Mouse (Mus musculus) adrenal gland, postnatal 4 days (tissue): ENCODE data around the gene Actg2. TPM values are rescaled to one million over a fixed set of nuclear protein-coding genes. Genes with fewer than 3 reads are reported as not detected.

Experiments
- DNase-seq, 2 experiments: peaks; one replicate each; pipeline ENCODE4 v3.0.0; 2021 to 2022; ENCODE audit warnings: low spot score in 2 of 2, mixed read lengths in 2 of 2
- total RNA-seq, 2 experiments: library from RNA; stranded (reverse); gene quantifications; 2 replicates each; pipeline ENCODE4 v1.2.3; 2021

The Actg2 gene
- total RNA-seq, 2 experiments from 2014 or later, result 3.1 to 4.3 TPM

DNA sequence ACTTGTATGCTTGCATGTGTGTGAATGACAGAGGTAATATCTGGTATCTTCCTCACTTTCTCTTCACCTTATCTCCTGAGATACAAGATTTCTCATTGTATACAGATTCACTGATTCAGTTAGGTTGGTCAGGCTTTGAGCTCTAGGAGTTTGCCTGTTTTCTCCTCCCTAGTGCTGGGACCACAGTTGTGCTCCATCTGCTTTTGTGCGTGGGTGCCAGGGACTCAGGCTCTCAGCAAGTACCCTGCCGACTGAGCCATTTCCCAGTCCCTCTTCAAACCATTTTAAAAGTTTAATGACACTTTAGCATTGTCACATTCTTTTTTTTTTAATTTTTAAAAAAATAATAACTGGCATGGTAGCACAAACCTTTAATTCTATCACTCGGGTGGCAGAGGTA, 20.9 kb downstream of the Actg2 start:
- DNase-seq, result no peak

DNA sequence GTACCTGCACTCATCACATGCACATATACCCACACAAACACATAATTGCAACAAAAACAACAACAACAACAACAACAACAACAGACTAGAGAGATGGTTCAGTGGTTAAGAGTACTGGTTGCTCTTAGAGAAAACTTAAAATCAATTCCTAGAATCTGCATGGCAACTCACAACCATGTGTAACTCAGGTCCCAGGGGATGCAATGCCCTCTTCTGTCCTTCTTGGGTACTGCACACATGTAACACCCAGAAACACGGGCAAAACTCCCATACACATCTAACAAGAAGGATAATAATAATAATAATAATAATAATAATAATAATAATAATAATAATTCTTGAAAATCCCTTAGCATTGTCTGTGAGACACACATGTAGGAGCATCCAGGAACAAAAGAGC, 23.6 kb downstream of the Actg2 start:
- peak in 1 of 2 experiments; percentile 24 for DNase-seq

DNA sequence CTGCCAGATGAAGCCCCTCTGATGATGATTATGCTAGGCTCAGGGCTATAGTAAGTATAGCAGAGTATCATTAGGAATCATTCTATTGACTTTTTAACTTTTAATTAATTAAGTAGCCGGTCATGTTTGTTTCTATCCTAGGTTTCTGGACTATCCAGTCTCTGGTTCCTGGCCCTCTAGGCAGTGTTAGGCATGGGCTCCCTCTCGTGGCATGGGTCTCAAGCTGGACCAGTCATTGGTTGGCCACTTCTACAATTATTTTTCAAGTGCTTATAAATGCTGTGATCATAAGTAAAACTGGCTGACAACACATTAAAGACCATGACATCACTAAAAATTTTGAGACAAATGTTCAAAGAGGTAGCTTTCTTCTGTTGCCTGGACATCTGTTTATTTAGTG, 25.9 kb downstream of the Actg2 start:
- DNase-seq, result no peak

DNA sequence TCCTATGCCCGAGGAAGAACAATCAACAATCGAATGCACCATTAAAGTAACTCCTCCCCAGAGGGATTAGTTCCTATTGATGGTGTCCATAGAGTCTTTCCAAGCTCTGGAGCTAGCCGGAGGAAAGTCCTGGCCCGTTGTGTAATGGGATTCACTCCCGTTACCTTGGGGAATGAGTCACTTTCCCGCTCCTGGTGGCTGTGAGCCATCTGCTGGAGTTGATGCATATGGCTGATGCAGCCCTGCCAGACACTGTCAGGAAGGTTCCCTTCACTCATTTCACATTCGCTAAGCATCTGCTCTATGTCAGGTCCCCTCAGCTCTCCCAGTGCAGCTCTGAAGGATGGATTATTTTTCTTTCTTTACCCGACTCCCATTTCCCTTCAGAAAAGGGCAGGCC, 26.6 kb downstream of the Actg2 start:
- DNase-seq, result peak in 1 of 2 experiments; percentile 28

DNA sequence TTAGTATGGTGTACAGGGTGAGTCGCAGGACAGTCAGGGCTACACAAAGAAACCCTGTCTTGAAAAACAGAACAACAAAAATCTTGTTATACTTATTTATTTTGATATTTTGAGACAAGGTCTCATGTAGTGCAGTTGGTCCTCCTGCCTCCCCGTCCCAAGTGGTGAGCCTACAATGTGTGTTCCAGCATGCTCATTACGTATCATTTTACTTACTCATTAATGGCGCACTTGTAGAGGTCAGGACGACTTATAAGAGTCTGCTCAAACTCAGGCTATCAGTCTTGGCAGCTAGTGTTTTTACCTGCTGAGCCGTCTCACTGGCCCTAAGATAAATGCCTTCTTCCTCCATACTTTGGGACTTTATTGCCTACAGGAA, 28.9 kb downstream of the Actg2 start:
- no peak for DNase-seq

DNA sequence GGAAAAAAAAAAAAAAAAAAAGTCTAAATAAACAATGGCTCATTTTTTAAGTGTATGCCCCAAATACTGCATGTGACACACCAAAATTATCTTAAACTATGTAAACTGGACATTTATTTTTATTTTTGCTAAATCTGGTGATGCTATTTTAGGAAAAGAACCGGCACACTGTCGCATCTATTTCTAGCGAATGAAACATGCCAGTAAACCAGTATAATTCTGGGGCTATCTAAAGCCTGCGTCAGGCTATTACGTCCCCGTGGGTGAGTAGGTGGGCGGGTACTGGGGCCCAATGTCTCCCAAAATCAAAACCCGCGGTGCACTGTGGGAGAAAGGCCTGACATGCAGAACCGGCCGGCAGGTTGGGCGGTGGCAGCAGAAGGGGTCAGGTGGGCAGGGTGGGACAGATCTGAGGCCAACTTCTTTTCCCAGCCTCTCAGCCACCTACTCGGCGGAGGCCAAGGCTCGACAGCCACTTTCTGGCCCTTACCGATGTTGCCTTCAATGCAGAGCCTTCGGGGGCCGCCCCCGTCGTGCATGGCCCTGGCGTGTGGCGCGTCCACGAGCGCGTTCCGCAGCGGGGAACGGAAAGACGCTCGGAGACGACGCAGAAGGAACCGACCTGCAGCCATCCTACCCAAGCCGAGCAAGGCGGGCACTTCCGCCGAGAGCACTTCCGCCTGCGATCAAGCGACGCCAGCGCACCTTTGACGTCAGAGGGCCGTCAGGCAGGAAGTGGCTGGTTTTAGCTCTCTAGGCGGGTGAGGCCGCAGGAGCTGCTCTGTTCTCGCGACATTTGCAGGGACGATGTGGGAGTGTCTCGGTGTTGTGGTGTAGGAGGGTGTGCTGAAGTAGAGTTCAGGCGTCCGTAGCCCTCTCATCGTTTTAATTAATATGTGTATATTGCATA, 29.6 kb downstream of the Actg2 start, which contains the start of gene Dguok:
Gene Dguok, minus strand, starts transcription at position 712 of the 910 bp plus-strand sequence.
- peak; percentile 81 to 90 for DNase-seq

DNA sequence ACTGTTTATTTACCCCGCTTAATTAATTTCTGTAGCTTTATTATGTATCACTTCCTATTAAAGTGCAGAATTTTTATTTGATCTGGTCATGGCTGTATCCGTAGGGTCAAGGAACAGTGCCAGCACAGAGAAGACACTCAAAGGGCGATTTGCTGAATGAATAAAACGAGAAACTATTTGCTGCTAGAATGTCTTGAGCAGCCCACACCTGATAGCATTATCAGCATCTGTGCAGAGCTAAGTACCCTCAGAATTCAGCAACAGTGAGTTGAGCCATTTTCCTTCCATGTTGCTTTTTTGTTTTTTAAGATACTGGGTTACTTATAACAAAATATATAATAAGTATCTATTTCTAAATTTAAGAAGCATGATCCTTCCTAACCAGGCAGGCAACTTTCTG, 30.5 kb downstream of the Actg2 start:
- no peak for DNase-seq

DNA sequence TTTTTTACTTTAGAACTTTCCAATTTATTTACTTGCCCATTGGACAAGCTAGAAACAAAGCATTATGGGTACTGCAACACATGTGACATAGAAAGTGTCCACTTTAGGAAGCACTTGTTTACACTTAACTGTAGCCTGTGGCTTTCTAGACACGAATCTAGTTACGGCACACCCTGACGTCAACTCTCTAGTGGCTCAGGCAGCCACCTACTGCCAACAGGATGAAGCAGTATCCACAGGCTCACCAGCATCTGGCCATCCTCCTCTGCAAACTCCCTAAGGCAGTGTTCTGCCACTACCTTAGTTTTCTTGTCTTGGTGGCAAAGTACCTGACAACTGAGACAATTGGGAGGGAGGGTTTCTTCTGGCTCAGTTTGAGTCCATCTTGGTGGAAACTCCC, 32.7 kb downstream of the Actg2 start:
- DNase-seq, result no peak

DNA sequence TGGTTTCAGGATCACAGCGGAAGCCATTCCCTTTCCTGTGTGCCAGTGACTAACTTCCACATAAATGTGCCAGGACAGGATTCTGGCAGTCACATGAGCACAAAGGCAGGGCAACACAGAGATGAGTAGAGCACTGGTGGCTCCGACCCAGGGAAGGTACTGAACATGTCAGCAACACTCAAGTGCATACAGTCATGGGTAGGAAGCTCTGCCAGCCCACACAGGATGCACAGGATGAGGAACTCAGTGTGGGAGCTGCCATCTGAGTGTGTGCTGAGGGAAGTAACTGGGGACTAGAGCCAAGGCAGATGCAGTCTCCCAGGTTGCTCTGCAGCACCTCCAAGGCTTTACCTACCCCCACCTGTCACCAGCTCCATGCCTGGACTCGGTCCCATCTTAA, 33.4 kb downstream of the Actg2 start:
- DNase-seq, result no peak

DNA sequence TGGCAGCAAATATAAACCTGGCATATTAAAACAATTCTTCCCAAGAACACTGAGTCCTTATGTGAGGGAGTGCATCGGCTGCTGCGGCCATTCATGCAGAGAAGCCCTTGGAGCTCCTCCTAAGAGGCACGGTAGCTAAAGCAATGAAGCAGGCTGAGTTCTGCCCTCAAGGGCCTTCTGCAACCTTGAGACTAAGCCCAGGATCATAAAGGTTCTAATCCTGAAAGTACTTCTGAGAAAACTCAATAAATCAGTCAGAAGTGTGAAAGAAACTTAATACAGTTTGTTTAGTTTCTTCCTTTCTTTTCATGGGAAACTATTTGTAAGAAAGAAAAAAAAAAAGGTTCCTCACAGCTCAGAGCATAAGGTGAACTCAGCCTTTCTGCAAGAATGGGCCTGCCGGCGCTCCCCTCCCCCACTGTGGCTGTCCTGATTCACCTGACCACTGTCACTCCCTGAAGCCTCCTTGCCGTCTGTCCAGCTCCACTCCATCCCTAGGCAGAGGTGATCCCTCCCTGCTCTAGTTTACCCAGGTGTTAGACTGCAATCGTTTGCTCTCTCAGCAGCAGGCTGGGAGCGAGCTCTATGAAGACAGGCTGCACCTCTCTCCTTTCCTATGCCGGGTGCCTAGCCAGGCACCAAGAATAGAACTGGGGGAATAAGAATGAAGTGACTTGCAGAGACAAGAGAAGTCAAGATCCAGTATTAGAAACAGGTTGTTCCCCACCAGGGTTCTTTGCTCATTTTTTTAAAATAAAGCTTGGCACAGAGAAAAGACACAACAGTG, 34.3 kb downstream of the Actg2 start:
- DNase-seq, result no peak

DNA sequence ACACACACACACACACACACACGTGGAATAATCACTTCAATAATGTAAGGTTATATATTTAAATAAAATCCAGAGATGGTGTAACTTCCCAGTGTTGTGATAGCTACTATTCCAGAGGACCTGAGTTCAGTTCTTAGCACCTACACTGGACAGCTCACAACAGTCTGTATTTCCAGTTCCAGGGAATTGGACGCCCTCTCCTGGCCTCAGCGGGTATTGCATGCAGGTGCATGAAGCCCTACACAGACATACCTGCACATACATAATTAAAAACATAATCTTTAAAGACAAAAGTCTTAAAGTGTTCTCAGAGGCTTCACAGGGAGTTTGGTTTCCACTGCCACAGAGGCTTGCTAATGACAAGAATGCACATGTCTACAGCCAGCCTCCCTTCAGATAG, 35.6 kb downstream of the Actg2 start:
- no peak for DNase-seq

DNA sequence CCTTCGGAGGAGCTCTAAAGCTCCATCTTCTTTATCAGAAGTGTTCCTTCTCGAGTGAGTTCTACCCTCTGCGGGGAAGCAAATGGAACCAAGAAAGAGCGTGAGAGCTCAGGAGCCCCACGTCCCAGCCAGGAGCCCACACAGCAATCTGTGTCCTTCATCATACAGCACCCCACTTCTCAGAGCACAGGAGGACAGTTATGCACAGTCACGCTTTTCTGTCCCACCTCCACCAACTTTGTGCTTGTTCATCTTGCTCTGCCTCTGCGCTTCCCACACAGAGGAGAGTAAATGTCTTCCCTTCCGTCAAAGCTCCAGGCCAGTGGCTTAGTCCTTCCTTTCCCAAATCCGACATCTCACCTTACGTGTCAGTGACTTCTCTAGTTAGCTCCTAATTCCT, 37.0 kb downstream of the Actg2 start:
- DNase-seq, result no peak

DNA sequence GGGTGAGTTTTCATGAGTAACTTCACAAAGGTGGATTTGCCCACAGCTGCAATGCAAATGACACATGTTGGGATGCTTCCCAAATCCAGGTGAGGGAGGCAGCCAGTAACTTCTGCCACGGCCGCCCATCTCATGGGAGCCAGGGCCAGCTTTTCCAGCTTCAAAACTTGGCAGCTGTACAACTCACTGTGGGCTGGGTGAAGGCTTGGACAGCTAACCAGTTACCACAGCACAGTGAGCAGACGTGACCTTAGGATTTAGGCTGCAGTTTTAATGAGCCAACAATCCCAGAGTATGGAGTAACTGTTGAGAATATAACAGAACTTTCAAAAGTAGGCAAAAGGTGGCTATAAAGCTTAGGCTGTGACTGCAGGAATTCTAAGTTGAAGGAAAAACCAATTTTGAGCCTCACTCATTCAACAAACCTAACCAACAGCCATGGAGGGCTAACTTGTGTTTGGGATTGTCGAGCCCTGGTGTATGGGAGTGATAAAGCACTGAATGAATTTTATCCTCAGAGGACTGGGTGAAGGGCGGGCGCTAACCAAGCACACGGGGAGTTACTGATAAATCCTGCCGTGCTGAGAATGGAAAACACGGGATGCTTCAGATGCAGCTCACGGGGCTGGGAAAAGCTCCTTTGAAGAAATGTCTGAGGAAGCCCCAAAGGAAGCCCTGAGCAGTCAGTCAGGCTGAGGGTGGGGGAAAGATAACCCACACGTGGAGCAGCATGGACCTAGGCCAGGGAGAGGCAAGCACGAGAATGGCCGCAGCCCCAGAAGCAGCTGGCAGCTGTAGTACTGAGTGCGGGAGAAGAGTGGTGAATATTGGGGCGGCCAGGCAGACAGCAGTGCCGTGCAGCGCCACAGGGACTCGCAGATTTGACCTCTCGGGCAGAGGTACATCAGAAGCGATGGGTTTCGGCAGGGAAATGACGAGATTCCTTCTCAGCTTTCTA, 39.0 kb downstream of the Actg2 start:
- DNase-seq, result peak in 1 of 2 experiments; percentile 44

DNA sequence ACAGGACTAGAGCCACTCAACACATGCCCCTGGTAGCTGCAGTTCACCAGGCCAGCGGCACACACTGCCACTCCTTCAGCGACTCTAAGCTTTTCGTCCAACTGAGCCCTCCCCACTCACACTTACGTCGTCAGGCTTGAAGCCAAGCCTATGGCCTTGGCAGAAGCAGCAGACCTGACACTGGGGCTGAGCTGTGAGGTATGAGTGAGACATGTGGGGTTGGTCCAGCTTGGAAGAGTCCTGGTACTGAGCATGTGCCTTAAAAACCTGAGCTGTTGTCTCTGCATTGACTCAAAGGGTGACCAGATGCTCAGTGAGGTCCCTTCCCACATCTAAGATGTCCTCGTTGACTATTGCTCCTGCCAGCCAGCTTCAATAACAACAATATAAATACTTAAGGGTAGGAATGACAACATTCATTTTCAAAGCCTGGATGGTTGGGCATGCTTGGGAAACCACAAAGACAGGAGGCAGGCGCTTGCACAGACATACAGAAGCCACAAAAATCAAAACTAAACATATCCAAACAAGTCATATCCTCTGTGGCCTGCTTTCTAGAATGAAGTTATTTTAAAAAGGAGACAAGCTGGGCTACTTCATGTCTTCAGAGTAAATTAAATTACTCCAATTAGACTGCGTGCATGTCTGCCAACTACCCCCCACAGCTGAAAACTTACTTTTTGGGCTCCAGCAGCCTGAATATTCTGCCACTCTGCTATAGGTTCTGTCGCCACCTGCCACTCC, 39.9 kb downstream of the Actg2 start:
- peak in 1 of 2 experiments; percentile 32 for DNase-seq

DNA sequence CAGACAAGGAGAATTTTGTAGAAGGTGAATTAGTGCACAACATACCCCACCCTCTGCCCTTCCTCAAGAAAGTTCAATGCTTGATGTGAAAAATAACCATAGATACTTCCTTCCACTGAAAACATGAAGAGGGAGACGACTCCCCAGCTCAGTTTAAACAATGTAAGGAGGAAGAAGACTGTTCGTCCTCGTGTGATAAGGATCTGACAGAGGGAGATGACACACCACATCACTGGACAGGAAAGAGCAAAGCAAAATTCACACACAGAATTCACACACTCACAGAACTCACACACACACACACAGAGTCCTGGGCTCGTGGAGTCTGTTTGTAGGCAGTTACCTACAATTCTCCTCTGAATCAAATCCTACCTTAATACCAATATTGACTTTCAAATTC, 45.4 kb downstream of the Actg2 start:
- no peak for DNase-seq

DNA sequence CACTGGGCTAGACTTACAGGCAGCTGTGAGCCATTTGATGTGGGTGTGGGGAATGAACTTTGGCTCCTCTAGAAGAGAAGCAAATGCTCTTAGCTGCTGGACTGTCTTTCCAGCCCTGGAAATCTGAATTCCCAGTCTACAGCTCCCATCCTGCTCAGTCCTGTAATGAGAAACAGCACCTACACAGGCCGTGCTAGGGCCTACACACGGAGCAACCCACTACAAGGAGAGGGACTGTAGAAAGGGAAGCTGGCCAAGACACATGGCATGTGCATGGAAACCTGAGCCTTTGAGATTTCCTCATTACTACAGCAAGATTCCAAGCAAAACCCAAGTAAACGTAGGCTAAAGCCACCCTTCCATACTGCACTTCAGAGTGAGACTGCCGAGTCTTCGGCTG, 47.9 kb downstream of the Actg2 start:
- DNase-seq, result no peak

DNA sequence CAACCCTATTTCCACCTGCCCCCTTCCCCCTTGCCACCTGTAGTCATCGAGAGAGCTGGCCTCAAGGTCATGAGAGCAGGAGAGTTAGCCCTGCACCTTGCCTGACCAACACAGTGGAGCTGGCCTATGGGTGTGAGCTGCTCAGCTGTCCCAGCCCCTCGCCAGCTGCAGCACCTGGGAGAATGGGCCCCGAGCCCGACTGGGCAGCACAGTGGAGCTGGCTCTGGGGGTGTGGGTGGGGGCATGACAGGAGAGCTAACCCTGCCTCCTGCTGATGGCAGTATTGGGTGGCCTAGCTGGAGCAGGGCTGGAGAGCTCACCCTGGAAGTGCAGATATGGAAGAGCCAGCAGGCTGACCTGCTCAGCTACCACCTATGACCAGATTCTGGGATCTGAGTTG, 48.8 kb downstream of the Actg2 start:
- no peak for DNase-seq

DNA sequence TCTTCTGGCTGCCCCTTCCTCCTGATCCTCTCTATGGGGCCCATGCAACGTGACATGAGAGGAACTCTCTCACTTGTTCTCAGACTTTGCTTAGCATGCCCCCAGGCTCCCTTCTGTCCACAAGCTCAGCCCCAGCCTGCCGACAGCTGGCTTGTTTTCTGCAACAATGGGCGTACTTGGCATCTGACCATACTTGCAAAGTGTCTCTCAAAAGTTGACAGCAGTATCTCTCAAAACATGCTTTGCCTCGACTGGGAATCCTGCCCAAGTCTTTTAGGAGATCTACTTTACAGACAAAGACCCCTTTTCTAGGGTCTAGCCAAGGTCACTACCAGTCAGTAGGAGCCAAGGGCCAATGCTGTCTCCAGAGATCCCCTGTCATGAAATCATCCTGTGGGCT, 50.2 kb downstream of the Actg2 start:
- no peak for DNase-seq

DNA sequence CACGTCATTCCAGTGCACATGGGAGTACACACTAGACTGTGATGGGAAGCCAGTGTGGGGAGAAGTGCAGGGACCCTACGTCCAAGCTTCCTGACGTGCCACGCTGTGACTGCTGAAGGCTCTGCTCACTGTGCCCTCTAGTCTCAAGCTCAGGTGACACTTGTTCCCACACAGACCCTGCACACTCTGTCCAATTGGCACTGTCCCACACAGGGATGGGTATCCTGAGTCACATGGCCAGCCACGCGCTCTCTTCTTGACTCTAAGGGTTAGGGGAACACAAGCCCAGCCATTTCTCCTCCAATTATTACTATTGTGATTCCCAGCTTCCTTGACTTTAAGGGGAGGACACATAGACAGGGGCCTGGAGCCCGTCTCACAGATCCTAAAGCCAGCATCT, 52.3 kb downstream of the Actg2 start:
- no peak for DNase-seq

DNA sequence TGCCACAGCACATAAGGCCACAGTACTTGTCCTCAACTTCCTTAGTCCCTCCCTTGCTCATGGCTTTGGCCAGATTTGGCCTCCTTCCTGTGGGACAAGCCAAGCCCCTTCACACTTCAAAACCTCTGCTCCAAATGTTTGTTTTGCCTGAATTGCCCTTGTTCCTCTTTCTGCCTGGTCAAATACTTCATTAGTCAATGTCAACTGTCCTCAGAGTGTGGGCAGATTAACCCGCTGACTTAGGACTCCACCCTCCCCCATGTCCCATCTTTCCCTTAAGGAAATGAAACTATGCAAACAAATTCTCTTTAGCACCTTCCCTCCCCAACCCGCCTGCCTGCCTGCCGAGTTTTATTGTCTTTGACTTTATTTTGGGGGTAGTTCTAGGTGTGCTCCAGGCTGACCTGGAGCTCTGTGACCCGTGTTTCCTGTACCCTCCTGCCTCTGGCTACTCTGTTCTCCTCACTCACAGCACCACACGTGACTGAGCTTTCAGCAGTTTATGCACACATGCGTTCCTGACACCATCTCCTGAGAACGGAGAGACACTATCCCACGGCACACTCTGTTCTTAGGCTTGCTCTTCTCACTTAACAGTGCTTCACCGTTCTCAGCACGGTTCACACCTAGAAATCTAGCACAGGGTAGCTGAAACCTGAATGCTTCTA, 53.5 kb downstream of the Actg2 start:
- no peak for DNase-seq
